Mouse (Mus musculus) limb, embryonic 12.5 days (tissue): Measurements from ENCODE around the gene Acat2. TPM values are rescaled to one million over a fixed set of nuclear protein-coding genes. Genes with fewer than 3 reads are reported as not detected.
"Not testable (repeated sequence)": the region's sequence is repeated elsewhere in the genome, so short reads cannot be mapped to it uniquely, and the experiment has no call there.

Experiments
- ATAC-seq: fragments of 200-750 bp; cut with Nextera tagmentation; 2 replicates; pipeline ENCODE4 v1.8.0; 2017; ENCODE audit warnings: low read depth, moderate TSS enrichment; ENCODE audit not compliant: insufficient number of reproducible peaks, insufficient read depth, low FRiP score, low TSS enrichment
- H3K27ac ChIP-seq: fragments of 300-500 bp; sonication (generic); 2 replicates; pipeline ENCODE4 v1.5.1; 2016; ENCODE audit warnings: mild to moderate bottlenecking, moderate library complexity
- H3K27me3 ChIP-seq: fragments of 300-500 bp; sonication (generic); 2 replicates; pipeline ENCODE4 v1.6.1; 2016; ENCODE audit warnings: mild to moderate bottlenecking, moderate library complexity
- H3K36me3 ChIP-seq: fragments of 300-500 bp; sonication (generic); 2 replicates; pipeline ENCODE4 v1.6.1; 2016; ENCODE audit warnings: mild to moderate bottlenecking, moderate library complexity
- H3K4me1 ChIP-seq: fragments of 300-500 bp; sonication (generic); replicated peaks from 2 replicates; pipeline ENCODE4 v1.6.1; 2016
- H3K4me2 ChIP-seq: fragments of 300-500 bp; sonication (generic); 2 replicates; pipeline ENCODE4 v1.6.1; 2016; ENCODE audit warnings: mild to moderate bottlenecking, moderate library complexity
- H3K4me3 ChIP-seq: fragments of 300-500 bp; sonication (generic); replicated peaks from 2 replicates; pipeline ENCODE4 v1.5.1; 2016; ENCODE audit warnings: mild to moderate bottlenecking
- H3K9ac ChIP-seq: fragments of 300-500 bp; sonication (generic); replicated peaks from 2 replicates; pipeline ENCODE4 v1.6.1; 2016; ENCODE audit warnings: mild to moderate bottlenecking, moderate library complexity
- H3K9me3 ChIP-seq: fragments of 300-500 bp; sonication (generic); 2 replicates; pipeline ENCODE4 v1.6.1; 2016; ENCODE audit warnings: mild to moderate bottlenecking, moderate library complexity
- WGBS: fragments of 180-500 bp; shearing (Covaris S2); methylation state at CpG from one replicate; pipeline ENCODE4 v1.1.7; 2016; 5-methylcytosine and 5-hydroxymethylcytosine counted together
- polyA plus RNA-seq: library from polyadenylated mRNA; unstranded; fragments of >200 nt; fragmentation: Nextera tagmentation; extraction: Ambion mirVana; gene quantifications from 2 replicates; pipeline ENCODE4 v1.2.1, GENCODE M21; 2016

The Acat2 gene
- polyA plus RNA-seq, 1 experiment from 2014 or later: 287 TPM

DNA sequence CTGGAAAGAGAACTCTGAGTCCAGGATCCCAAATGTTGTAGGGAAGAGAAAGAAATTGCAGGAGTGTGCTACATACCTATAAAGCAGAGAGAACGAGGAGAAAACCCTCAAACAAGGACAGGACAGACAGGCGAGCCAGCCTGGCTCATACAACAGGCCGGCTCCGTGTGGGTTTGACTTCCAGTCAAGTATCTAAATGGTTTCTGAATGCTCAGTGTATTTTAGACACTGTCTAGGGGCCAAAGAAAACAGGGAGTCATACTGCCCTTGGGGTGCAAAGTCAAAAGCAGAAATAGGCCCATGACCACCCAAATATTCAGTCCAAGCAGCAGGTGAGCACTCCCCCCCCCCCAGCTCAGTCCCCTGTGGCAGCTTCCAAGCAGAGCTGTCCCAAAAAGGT lies 54.7 kb downstream of the Acat2 start:
- Histone ChIP-seq H3K27ac (no peak overlapping the region), H3K4me2 (no peak overlapping the region), H3K4me3 (no peak overlapping the region), H3K27me3 (no peaks in the 10 kb centered on the region), H3K9ac (no peak overlapping the region), H3K9me3 (no peaks in the 10 kb centered on the region), H3K36me3 (peaks cover 51% of the 10 kb centered on the region), H3K4me1 (peaks cover 9% of the 10 kb centered on the region)
- ATAC-seq: no peak
- 88% methylated on average over 4 of the region's 4 CpGs for WGBS

DNA sequence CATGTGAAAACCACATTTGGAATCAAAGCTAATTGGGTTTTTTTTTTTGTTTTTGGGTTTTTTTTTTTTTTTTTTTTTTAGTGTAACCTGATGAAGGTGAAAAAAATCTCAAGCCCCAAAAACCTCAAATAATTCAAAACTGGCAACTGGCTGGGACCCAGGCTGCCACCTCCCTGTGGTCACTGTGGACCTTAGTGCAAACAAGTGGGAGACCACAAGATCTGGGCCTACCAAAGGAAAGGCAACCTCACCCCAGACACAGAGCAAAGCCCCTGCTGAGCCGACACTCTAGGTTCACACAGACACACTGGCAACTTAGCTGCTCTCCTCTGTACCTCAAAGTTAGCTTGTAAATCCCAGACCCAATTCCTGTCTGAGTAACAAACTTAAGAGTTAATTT lies 56.2 kb downstream of the Acat2 start:
- Histone ChIP-seq H3K4me1 (peaks cover 9% of the 10 kb centered on the region), H3K36me3 (peaks cover 44% of the 10 kb centered on the region; the same call in 1 of the 2 replicates)
- 58% methylated on average over 1 of the region's 1 CpGs for WGBS

DNA sequence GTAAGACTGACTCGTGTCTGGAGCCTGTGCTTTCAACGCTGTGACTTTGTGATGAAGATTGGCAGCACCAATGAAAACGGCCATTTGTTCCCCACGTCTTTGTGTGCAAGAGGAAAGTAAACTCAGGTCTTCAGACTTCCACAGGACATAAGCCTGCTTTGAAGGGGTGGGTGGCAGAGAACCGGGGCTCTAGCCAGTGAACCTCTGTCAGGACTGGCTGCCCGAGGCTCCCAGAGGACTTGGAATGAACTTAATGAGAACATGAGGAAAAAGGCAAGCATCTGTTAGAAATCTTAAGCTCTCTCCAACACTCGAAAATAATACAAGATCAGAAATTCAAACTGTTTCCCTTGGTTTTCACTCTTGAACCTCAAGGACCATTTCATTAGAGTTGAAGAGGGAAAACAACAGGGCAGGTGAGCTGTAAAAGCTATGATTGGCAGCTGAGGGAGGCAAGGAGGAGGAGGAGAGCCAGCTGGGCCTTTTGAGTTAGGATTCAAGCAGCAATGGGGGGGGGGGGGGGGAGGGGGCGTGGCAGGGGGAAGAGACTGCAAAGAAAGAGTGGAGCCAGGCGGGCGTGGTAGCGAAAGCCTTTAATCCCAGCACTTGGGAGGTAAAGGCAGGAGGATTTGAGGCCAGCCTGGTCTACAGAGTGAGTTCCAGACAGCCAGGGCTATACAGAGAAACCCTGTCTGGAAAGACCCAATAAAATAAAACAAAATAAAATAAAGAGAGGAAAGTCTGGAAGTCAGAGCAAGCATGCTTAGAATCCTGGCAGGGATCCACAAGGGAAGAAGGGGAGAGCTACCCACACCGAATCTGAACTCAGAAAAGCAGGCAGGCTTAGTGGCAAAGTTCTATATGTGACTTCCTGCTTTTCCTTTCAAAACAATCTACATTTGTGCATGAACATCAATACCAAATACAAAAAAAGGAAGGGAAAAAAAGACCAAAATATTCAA lies 56.9 kb downstream of the Acat2 start:
- no peak overlapping the region for H3K4me2 ChIP-seq
- no peaks in the 10 kb centered on the region for H3K27me3 ChIP-seq
- peaks cover 9% of the 10 kb centered on the region for H3K4me1 ChIP-seq
- no peak overlapping the region for H3K4me3 ChIP-seq
- ATAC-seq: peak; percentile 47; the same call in 1 of the 2 replicates
- no peaks in the 10 kb centered on the region for H3K9me3 ChIP-seq
- H3K9ac ChIP-seq: no peak overlapping the region
- H3K27ac ChIP-seq: peak overlapping the region; percentile 81
- WGBS: 44% methylated on average over 11 of the region's 12 CpGs
- peaks cover 47% of the 10 kb centered on the region; the same call in 1 of the 2 replicates for H3K36me3 ChIP-seq

More for the DNA sequence above, 56.2 kb downstream of the Acat2 start:
- no peak overlapping the region for H3K4me3 ChIP-seq
- no peak for ATAC-seq
- no peak overlapping the region for H3K9ac ChIP-seq
- no peak overlapping the region for H3K4me2 ChIP-seq
- H3K9me3 ChIP-seq: no peaks in the 10 kb centered on the region
- H3K27ac ChIP-seq: peak overlapping the region; percentile 73
- no peaks in the 10 kb centered on the region for H3K27me3 ChIP-seq

DNA sequence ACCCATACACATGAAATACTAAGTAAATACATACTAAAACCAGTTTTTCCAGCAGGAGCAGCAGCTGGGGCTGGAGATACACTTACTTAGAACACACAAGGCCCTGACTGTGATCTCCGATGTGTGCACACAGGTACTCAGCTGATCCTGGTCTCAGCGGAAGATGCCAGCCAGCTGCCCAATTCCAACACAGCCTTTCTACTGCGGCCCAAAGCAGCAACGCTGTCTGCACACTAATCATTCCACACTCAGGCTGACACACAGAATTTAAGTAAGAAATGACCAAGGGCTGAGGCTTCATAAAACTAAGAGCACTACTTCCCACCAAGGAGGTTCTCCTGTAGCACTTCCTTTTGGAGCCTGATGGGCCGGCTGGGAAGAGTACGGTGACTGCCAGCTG lies 58.3 kb downstream of the Acat2 start:
- no peaks in the 10 kb centered on the region for H3K9me3 ChIP-seq
- peaks cover 9% of the 10 kb centered on the region for H3K4me1 ChIP-seq
- 97% methylated on average over 6 of the region's 6 CpGs for WGBS
- H3K4me3 ChIP-seq: no peak overlapping the region
- H3K9ac ChIP-seq: no peak overlapping the region
- H3K27me3 ChIP-seq: no peaks in the 10 kb centered on the region
- peaks cover 47% of the 10 kb centered on the region; the same call in 1 of the 2 replicates for H3K36me3 ChIP-seq
- H3K27ac ChIP-seq: no peak overlapping the region
- no peak for ATAC-seq
- H3K4me2 ChIP-seq: no peak overlapping the region

DNA sequence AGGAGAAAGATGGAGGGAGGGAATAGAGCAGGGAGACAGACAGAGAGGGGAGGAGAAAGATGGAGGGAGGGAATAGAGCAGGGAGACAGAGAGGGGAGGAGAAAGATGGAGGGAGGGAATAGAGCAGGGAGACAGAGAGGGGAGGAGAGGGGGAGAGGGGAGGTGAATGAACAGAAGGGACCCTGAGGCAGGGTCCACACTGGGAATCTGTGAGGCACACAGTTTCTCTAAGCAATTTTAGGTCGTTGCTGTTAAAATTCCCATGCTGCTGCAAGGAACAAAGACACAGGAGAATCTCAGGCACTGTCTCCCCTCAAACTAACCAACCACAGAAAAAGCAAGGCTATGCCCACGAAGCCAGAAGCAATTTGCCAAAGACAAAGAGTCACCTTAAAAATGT lies 61.9 kb downstream of the Acat2 start:
- H3K36me3 ChIP-seq: peaks cover 41% of the 10 kb centered on the region; the same call in 1 of the 2 replicates
- not testable (repeated sequence) for H3K4me3 ChIP-seq, H3K9me3 ChIP-seq, H3K27ac ChIP-seq, H3K9ac ChIP-seq, H3K27me3 ChIP-seq, ATAC-seq, H3K4me1 ChIP-seq, H3K4me2 ChIP-seq
- 38% methylated on average over 2 of the region's 2 CpGs for WGBS

DNA sequence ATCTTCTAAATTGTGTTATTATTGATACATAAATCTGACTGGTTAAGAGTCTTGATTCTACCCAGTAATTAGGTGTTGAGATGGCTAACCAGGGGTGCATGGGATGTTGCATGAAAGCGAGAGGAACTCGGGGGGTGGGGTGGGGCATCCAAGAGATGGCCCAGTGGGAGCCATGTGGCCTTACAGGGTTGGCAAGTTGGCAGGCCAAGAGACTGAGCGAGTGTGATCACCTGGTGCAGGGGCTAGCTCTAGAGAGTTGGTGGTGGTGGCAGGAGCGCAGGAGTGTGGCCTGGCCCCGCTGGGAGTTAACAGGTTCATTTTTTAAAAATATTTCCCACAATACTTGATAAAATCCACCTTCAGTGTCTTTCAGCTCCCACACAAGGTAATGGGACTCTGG lies 62.9 kb downstream of the Acat2 start:
- H3K4me2 ChIP-seq: no peak overlapping the region
- no peak for ATAC-seq
- no peaks in the 10 kb centered on the region for H3K4me1 ChIP-seq
- H3K27ac ChIP-seq: no peak overlapping the region
- 86% methylated on average over 5 of the region's 5 CpGs for WGBS
- H3K36me3 ChIP-seq: peaks cover 36% of the 10 kb centered on the region; the same call in 1 of the 2 replicates
- no peaks in the 10 kb centered on the region for H3K27me3 ChIP-seq
- no peak overlapping the region for H3K4me3 ChIP-seq
- no peaks in the 10 kb centered on the region for H3K9me3 ChIP-seq
- no peak overlapping the region for H3K9ac ChIP-seq

Other genes starting within 250 kb of the Acat2 start
- 43.1 and 48.1 TPM in 2 replicates for gene Igf2r, start 191.1 kb downstream of the Acat2 start, polyA plus RNA-seq
- gene Mas1, start 92.6 kb downstream of the Acat2 start, polyA plus RNA-seq: 0.91 and 2.0 TPM in 2 replicates
- gene Mrgprh, start 84.7 kb downstream of the Acat2 start, polyA plus RNA-seq: 0.18 TPM in 1 of 2 replicates, not detected in the other
- 2.9 and 3.6 TPM in 2 replicates for gene Pnldc1, start 50.5 kb downstream of the Acat2 start, polyA plus RNA-seq
- gene Tcp1, start 45.0 kb downstream of the Acat2 start, polyA plus RNA-seq: 497 and 531 TPM in 2 replicates
- gene Mrpl18, start 44.4 kb downstream of the Acat2 start, polyA plus RNA-seq: 172 and 174 TPM in 2 replicates
- gene Acat3, start 20.1 kb downstream of the Acat2 start, polyA plus RNA-seq: 0.53 and 1.6 TPM in 2 replicates
- 131 and 152 TPM in 2 replicates for gene Wtap, start 33.4 kb upstream of the Acat2 start, polyA plus RNA-seq
- 94.3 and 95.6 TPM in 2 replicates for gene Sod2, start 46.1 kb upstream of the Acat2 start, polyA plus RNA-seq
- not detected in 2 replicates for gene Gpr31b, start 91.5 kb upstream of the Acat2 start, polyA plus RNA-seq
- not detected in 2 replicates for gene Tcp10b, start 100.4 kb upstream of the Acat2 start, polyA plus RNA-seq
- gene Unc93a, start 171.1 kb upstream of the Acat2 start, polyA plus RNA-seq: not detected in 2 replicates